Mouse (Mus musculus): ENCODE data around the gene Tcaim.

Gene Tcaim

DNA sequence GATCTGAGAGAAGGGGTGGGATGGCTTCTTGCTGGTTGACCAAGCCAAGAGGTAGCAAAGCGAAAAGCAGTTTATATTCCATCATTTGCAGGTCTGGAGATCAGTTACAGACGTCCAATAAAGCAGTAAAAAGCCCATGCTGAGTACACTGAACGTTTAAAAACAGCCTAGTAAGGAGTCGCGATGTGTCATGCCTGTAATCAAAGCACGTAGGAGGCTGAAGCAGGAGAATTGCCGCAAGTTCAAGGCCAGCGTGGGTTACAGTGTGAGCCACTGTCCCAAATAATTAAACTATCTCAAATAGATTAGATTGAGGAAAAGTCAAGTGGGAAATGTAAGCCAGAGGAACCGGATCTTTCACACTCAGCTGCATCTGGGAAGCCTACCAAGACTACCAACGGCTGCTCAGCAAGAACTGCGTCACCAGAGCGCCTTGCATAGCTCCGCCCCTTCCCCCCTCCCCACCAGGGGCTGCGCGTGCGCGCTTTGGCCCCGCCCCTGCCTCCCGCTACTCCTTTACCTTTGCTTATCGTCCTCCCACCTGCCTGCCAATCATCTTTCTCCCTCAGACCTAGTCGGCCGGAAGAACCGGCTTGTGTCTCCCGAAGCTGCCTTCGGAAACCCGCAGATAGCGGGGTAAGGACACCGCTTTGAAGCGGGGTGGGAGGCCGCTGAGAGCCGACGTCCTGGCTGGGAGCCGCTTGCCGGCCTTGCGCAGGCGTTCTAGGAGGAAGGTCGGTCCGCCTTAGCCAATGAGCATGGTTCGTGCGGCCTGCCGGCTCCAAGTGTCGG is at the start of gene Tcaim:
TSS of gene Tcaim (plus strand) at position 487 of the 792 bp plus-strand sequence.
- peak; percentile 100 for DNase-seq

DNA sequence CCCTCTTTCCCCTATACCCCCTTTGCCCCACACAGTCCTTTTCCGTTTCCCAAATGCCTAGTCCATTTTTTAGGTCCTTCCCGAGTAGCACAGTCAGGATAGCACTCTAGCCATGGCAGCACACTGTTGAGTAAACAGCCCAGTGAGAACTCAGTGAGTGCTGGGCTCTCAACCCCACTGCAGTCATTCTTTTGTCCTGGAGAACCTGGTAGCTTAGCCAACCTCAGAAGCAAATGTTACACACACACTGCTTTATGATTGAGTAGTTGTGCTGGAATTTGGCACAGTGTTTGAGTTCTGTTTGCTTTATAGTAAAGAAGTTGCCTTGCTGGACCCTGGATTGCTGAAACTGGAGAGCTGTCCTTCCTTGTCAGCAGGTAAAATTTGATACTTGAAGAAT is 47.7 kb upstream of the Tcaim start:
- DNase-seq, result peak; percentile 41

DNA sequence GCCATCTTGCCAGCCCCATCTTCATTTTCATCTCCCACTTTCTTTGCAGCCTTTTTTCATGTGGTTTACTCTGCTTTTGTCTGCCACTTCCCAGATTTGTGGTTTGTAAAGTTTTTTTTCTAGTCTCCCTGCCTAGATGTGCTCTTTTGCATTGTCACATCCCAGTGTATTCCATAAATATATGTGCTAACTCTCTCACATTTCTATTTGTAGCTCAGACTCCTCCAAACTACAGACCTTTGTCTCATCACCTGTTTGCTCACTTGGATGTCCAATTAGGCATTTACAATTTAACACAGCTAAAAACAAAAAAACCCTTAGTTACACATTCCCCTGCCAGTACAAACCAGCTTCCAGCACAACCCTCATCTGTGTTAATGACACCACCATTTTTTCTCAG is 45.2 kb upstream of the Tcaim start:
- no peak for DNase-seq

DNA sequence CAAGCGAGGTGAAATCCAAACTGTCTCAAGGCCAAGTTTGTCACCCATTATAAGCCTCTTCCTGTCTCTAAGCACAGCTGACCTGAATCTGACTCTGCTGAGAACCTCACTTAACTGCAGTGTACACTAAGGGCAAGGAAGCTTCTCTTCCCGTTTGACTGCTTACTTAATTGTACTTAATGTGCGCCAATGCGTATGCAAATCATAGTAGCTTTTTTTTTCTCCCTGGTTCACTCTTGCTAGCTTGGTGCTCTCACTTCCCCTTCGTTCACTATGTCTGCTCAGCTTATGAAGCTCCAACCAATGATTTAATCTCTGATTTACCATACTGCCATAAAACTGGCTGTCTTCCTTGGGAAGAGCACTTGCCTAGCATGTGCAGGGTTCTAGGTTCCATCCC is 20.1 kb upstream of the Tcaim start:
- DNase-seq, result peak; percentile 48

DNA sequence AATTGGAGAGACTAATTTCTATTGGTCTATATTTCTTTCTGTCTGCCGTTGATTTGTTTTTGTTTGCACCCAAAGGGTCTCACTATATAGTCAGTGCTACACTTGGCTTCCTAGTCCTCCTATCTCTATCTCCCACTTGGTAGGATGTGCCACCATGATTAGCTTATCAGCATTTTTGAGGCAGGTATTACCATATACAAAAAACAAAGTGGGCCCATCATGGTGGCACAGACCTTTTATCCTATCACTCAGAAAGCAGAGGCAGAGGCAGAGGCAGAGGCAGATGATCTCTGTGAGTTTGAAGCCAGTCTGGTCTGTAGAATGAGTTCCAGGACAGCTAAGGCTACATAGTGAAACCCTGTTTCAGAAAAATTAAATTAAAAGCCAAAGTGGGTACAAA is 18.8 kb upstream of the Tcaim start:
- peak; percentile 58 for DNase-seq

DNA sequence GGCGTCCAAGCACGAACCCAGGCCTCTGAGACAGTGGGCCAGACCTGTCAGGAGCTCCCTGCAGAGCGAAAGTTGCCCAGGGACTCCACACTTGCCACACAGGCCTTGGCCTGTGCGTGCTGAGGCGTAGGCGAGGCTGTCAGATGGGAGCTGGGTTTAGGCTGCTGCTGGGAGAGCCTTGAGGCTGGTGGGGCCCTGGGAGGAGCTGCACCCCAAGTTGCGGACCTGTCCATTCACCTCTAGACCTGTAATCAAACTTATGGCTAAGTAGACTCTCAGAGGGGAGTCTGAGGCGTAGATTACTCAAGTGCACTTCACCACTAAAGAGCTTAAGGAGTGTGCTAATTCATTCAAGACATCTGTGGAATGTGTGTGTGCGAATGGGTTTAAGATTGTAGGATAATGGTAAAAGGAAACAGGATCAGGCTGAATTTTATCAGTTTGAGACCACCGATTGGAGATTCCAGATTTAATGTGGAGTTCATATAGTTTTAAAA is 554 bp downstream of the Tcaim start:
- no peak for DNase-seq

DNA sequence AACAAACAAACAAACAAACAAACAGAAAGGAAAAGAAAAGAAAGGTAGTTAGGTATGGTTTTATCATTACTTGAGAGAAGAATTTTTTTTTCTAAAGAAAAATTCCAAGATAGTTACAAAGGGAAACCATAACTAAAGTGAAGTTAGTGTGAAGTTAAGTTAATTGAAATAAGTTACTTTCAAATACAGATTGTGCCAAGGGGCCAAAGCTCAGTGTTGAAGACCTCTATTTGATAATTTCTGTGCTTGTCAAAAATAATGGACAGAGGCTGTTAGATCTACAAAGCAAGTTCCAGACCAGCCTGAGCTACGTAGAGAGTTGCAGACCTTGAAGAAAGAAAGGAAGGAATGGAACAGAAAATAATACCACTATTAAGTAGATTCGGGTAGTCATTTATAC is 1.8 kb downstream of the Tcaim start:
- no peak for DNase-seq

DNA sequence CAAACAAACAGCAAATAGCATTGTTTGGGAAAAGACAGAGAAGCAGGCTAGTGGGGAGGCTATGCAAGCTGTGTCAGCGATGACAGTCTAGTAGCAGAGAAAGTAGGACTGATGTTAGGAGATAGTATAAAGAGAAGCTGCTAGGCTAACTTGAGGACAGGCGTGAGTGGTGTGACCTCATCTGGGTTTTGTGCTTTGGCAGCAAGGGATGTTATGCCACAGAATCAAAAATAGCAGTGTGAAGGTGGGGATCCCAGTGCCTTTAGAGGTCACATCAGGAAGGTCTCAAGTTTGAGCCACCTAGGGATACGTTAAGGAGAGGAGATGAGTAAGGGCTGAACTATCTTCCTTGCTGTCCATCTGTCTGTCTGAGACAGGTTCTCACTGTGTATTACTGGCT is 4.9 kb downstream of the Tcaim start:
- DNase-seq, result peak; percentile 93

DNA sequence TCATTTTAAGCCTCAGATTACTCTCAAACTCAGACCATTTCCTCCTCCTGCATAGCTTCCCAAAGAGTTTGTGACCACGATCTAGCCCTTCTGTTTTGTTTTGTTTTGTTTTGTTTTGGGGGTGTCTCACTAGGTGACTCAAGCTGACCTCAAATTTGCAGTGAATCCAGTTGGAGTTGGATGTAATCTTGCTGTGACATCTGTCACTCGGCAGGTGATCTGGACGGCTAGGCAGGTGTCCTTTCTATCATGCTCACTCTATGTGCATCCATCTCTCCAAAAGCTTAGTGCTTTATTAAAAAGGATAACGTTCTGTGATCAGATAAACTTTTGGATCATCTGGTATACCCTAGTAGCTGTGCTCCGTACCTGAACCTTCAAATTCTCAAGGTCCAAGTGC is 7.0 kb downstream of the Tcaim start:
- no peak for DNase-seq

DNA sequence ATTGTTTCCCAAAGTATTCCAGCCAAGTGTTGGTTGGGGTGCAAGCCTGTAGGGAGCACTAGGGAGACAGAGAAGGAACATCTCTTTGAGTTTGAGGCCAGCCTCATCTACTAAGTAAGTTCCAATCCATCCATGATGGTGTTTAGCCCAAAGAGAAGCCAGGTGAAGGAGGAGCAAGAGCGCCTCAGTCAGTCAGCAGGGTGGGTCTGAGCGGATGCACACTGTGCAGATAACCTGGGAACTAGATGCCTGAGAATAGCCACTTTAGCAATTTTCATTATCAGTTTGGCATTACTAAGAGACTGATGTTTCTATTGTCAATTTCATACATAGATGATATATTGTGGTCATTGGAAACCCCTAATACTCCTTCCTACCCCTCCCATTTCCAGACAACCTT is 9.4 kb downstream of the Tcaim start:
- DNase-seq, result no peak

DNA sequence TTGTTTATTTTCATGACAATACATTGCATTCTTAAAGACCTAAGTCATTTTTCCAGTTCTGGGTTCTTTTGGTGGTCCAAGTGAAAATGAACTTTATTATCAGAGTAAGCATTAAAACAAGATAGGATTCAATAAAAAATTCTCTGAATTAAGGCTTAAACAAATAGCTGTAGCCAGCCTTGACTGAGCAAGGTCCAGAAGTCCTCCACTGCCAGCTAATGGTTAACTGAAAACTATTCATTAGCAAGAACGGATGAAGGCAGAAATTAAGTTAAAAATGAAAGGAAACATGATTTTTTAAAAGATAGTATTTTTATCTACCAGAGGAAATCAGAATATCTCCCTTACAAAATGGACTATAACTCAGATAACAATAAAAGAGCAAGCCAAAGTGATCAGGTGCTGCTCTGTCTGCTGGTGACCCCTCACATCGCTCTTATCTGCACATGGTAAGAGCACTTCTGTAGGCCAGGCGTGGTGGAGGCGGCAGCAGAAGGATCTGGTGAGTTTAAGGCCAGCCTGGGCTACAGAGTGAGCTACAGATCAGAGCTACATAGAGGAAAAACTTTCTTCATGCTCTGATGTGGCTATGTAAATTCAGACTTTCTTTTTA is 10.0 kb downstream of the Tcaim start:
- no peak for DNase-seq

DNA sequence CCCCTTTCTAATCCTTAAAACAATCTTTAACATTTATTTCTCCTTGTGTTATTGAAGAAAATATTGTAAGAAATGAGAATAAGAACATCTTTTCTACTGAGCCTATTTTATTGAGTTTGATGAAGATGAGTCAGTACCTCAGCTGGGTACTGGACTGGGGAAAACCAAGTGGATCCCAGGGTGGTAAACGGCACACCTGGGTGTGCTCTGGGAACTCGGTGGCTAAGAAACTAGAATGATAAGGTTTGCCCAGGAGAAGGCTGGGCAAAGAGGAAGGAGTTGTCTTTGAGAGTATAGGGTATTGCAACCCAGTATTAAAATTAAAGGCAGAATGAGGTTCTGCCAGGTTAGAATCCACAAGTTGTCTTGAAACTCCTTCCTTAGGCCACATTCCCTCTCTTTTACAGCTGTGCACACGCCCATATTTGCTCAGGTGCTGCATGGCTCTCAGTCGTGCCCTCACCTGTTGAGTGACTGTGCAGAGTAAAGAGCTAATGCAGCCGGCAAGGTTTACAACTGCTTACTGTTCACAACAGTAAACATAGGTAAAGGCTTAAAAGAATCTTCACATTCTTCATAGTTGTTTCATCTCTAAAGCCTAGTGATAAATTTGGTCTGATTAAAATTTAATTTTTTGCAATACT is 18.2 kb downstream of the Tcaim start:
- DNase-seq, result peak; percentile 30

DNA sequence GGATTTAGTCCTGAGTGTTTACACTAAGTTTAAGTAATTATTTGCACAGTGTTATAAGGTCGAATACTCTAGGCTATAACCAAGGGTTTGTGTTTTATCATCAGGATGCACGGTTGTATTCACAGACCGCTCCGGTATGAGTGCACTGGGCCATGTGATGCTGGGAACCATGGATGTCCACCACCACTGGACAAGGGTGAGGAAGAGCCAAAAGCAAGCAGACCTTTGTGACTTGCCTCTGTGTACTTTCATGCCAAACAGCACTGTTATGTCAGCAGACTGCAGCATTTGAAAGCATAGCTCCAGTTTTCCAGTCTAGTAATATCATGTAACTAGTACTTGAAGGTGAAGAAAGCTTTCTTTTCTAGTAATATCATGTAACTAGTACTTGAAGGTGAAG is 21.4 kb downstream of the Tcaim start:
- DNase-seq, result peak; percentile 35

DNA sequence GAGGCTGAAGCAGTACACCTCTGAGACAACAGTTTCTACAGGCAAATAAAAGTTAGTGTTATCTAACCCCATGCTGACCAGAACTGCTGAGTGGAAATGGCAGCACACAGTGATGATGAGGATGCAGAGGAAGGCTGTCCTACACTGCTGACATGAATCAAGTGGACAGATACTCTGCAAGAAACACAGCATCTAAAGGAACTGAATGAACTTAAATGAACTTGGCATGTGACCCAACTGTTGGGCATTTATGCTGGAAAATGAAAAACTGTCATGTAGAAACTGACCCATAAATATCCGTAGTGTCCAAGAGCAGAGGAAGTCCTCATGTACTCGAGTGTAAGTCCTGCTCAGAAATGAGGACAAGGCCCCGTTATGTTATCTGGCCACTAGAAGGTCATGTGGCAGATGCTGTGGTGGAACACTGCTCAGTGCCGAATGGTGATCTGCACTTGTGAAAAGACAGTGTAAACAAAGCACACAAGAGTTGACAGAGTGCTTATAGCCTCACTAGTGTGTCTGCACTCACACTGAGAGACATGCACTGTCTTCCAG is 24.6 kb downstream of the Tcaim start:
- DNase-seq, result peak; percentile 63

DNA sequence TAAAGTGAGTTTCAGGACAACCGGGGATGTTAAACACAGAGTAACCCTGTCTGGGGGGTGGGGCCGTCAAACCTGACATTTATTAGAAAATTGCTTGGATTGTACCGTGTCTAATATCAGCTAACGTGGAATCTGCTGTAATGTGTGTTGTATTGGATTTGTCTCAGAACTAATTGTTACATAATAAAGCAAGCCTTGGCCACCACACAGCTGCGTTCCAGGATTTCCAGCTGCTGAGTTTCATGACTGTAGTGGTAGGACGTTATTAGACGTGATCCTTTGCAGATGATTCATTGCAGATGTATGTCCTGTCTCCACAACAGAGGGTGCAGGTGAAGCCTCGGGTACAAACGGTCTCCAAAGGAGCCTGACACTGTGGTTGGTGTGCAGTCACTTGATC is 30.8 kb downstream of the Tcaim start:
- DNase-seq, result peak; percentile 93

DNA sequence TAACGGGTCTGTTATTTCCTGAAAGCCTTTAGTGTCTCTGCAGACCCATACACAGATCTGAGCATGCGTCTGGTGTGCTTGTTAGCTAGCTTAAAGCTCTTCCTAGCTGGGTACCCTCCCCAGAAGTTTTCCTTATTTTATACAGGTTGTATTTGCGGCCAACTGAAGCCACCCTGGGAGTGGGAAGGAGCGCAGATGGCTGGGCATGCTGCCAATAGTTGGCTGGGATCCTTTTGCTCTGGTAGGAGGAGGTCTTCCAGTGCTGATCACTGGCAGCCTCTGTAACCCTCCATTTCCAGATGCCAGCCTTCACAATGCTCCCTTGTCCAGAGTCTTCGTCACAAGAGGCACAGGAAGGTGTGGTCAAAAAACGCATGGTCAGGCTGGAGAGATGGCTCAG is 31.5 kb downstream of the Tcaim start:
- DNase-seq, result peak; percentile 95

DNA sequence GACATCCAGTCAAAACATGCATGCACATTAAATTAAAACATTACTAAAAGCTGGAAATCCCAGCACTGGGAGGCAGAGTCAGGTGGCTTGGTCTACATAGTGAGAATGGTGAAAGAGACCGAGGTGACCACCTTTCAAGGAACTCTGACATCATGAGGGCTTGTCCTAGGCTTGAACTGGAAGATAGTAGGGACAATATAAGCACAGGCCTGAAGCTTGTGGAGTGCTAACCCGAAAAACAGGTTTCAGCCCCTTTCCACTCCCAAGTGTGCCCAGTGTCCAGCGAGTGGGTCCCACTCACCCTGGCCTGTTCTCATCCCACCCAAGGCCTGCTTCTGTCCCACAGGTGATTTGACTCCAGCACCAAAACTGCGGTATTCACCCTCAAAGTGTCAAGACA is 31.9 kb downstream of the Tcaim start:
- DNase-seq, result peak; percentile 86

DNA sequence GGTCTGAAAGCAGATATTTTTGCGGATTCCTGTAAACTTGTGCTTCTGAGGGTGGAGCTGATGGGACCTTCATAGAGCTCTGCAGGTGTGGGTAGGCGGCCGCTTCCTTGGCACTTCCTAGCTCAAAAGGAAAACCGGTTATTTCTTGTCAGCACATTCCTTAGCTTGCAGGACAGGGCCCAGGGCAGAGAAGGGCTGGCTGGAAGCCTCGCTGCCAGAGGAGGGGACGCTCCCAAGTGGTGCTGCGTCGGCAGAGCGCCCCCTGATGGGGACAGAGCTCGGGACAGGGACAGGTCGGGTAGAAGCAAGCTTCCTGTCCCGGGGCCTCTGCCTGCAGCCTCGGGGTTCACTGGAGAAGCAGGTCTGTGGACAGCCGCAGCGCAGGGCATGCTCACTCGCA is 32.3 kb downstream of the Tcaim start:
- peak; percentile 91 for DNase-seq

DNA sequence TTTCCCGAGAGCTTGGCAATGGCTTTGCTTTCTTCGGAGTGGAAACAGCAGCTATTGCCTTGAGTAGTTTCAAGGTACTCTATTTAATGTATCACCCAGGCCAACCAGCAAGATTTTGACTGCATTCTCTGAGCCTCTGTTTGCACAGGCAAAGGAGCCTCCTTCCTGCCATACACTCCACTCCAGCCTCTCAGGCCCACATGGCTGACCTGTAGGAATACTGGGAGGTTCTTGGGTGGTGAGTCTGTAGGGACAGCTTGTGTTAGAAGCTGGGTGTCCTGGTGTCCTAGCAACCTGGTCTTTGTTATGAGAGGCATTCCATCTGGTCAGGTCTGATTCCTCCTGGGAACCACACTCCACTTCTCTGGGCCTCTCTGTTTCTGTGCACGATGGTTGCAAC is 38.4 kb downstream of the Tcaim start, which contains the start of gene Gm35549:
TSS of gene Gm35549 (minus strand) at position 276 of the 400 bp plus-strand sequence.
- DNase-seq, result no peak

DNA sequence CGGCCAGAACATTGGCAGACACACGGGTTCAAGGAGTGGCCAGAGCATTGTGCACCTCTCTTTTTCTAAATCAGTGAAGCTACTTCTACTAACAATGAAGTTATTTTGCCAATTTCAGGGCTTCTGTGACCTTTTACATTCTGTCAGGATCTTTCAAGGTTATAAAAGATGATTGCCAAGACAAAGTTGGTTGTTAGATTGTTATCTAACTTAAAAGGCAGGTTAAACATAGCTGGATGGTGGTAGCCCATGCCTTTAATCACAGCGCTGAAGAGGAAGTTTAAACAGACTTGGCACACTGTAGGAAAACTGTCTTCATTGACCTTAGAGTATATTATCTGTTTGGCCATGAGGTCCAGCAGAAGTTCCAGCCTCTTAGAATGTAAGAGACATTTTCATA is 40.3 kb downstream of the Tcaim start:
- no peak for DNase-seq

DNA sequence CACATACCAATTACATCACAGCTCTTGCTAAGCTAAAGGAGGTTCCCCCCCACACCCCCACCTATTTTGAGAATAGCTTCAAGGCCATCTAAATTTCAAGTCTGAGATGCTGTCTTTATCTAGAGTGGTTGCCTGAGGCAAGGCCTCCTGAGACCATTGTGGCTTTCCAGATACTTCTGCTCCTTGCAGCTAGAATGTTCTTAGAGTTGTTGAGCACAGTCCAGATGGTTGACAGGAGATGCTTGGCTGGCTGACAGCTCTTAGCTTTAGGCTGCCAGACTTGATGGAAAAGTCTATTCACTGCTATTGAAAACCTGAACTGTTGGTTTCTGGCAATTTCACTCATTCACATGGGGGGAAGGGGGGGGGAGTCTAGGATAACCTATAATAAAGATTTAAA is 40.8 kb downstream of the Tcaim start:
- peak; percentile 97 for DNase-seq

DNA sequence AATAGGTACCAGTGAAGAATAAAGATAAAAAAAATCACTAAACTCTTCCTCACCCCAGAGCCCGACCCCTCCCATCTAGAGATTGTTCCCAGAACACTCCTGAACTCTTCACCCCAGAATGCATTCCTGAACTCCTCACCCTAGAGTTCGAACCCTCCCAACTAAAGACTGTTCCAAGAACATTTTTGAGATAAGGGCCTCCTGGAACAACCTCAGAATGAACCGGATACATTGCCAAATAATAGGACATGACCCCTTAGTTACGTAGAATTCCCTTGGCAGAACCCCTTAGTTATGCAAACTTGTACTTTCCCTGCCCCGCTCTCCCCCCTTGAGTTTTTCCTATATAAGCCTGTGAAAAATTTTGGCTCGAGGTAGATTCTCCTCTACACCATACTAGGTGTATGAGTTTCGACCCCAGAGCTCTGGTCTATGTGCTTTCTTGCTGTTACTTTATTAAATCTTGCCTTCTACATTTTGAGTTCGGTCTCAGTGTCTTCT is 42.5 kb downstream of the Tcaim start:
- DNase-seq, result peak; percentile 94

DNA sequence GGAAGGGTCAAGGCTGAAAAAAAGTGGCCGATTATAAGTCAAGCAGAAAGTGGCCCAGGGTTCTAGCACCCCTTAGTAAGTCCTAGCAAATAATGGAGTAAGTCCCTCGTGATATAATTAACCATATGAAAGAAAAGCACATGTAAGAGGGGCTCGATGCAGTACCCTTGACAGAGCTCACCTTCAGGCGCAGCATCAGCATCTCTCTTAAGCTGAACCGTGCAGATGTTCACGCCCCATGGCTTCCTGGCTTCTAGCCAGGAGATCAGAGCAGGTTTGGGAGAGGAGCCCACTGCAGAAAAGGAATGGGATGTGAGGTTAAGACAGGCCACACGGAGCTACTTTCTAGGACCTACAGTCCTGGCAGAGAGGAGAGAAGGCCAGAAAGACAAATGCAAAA is 49.2 kb downstream of the Tcaim start:
- DNase-seq, result peak; percentile 91

Measured in heart, adult 11 months (tissue).